Mouse (Mus musculus) E14TG2a.4 (cell line): ENCODE measurements around the gene Vps4b.

Experiments
- H3K27me3 ChIP-seq: 2 replicates; pipeline ENCODE4 v1.6.1; 2014; ENCODE audit warnings: low read length, control low read depth; ENCODE audit not compliant: insufficient read depth
- H3K36me3 ChIP-seq: 2 replicates; pipeline ENCODE4 v1.6.1; 2014; ENCODE audit warnings: low read length, control low read depth; ENCODE audit not compliant: insufficient read depth
- H3K4me1 ChIP-seq: replicated peaks from 2 replicates; pipeline ENCODE4 v1.6.1; 2014; ENCODE audit warnings: low read depth, low read length, control low read depth
- H3K4me3 ChIP-seq: replicated peaks from 2 replicates; pipeline ENCODE4 v1.5.1; 2014; ENCODE audit warnings: mild to moderate bottlenecking, low read length
- H3K9me3 ChIP-seq: 2 replicates; pipeline ENCODE4 v1.6.1; 2014; ENCODE audit warnings: low read length, control low read depth
- CTCF ChIP-seq: conservative IDR thresholded peaks from 2 replicates; pipeline ENCODE4 v1.5.1; 2014; ENCODE audit warnings: low read length
- NANOG ChIP-seq: IDR thresholded peaks from 2 replicates; pipeline ENCODE4 v1.6.1; 2014; ENCODE audit warnings: borderline replicate concordance, low read length, mixed read lengths
- POU5F1 ChIP-seq: IDR thresholded peaks from 2 replicates; pipeline ENCODE4 v1.6.1; 2014; ENCODE audit warnings: low read length, borderline replicate concordance

Gene Vps4b

GRCm38 (mm10) chr1:106796987-106797779 lies 655 bp upstream of the Vps4b start:
- Histone ChIP-seq H3K27me3 (no peaks in the 10 kb centered on the region), H3K9me3 (peaks cover 3% of the 10 kb centered on the region; the same call in 1 of the 2 replicates), H3K4me1 (peaks cover 25% of the 10 kb centered on the region), H3K4me3 (peak overlapping the region; percentile 97), H3K36me3 (peaks cover 8% of the 10 kb centered on the region; the same call in 1 of the 2 replicates)
- no peak for TF ChIP-seq CTCF
- TF ChIP-seq NANOG: no peak
- TF ChIP-seq POU5F1: no peak

- peaks cover 25% of the 10 kb centered on the region for H3K4me1 ChIP-seq
- no peak for TF ChIP-seq POU5F1
- no peak for TF ChIP-seq CTCF
- no peak for TF ChIP-seq NANOG
- H3K4me3 ChIP-seq: peak overlapping the region; percentile 97
- H3K9me3 ChIP-seq: no peaks in the 10 kb centered on the region
- no peaks in the 10 kb centered on the region for H3K27me3 ChIP-seq
- H3K36me3 ChIP-seq: peaks cover 19% of the 10 kb centered on the region; the same call in 1 of the 2 replicates
These were observed 640 bp downstream of the Vps4b start for GRCm38 (mm10) chr1:106795634-106796541.

GRCm38 (mm10) chr1:106774896-106775295 lies 21.6 kb downstream of the Vps4b start:
- no peak for TF ChIP-seq CTCF
- TF ChIP-seq NANOG: no peak
- no peak for TF ChIP-seq POU5F1
- Histone ChIP-seq H3K36me3 (peaks cover 92% of the 10 kb centered on the region), H3K27me3 (no peaks in the 10 kb centered on the region), H3K4me3 (no peak overlapping the region), H3K9me3 (no peaks in the 10 kb centered on the region), H3K4me1 (no peaks in the 10 kb centered on the region)

- no peaks in the 10 kb centered on the region for H3K27me3 ChIP-seq
- H3K36me3 ChIP-seq: peaks cover 90% of the 10 kb centered on the region
- TF ChIP-seq NANOG (no peak), POU5F1 (no peak), CTCF (no peak)
- H3K4me3 ChIP-seq: no peak overlapping the region
- no peaks in the 10 kb centered on the region for H3K4me1 ChIP-seq
- H3K9me3 ChIP-seq: no peaks in the 10 kb centered on the region
These were observed 22.4 kb downstream of the Vps4b start for GRCm38 (mm10) chr1:106774092-106774491.

GRCm38 (mm10) chr1:106768773-106769172 lies 27.8 kb downstream of the Vps4b start:
- Histone ChIP-seq H3K4me3 (no peak overlapping the region), H3K27me3 (no peaks in the 10 kb centered on the region), H3K9me3 (no peaks in the 10 kb centered on the region), H3K36me3 (peaks cover 81% of the 10 kb centered on the region), H3K4me1 (no peaks in the 10 kb centered on the region)
- TF ChIP-seq NANOG (no peak), CTCF (no peak), POU5F1 (no peak)

- peaks cover 64% of the 10 kb centered on the region for H3K36me3 ChIP-seq
- H3K27me3 ChIP-seq: no peaks in the 10 kb centered on the region
- TF ChIP-seq CTCF (no peak), NANOG (no peak), POU5F1 (no peak)
These were observed 30.8 kb downstream of the Vps4b start for GRCm38 (mm10) chr1:106765771-106766170.

GRCm38 (mm10) chr1:106764846-106765245 lies 31.7 kb downstream of the Vps4b start:
- TF ChIP-seq CTCF (no peak), NANOG (no peak), POU5F1 (no peak)
- Histone ChIP-seq H3K4me3 (no peak overlapping the region), H3K9me3 (no peaks in the 10 kb centered on the region), H3K4me1 (peaks cover 5% of the 10 kb centered on the region; the same call in 1 of the 2 replicates), H3K36me3 (peaks cover 55% of the 10 kb centered on the region), H3K27me3 (no peaks in the 10 kb centered on the region)

More at GRCm38 (mm10) chr1:106765771-106766170, 30.8 kb downstream of the Vps4b start:
- Histone ChIP-seq H3K9me3 (no peaks in the 10 kb centered on the region), H3K4me1 (no peaks in the 10 kb centered on the region), H3K4me3 (no peak overlapping the region)

- TF ChIP-seq CTCF (no peak), POU5F1 (no peak), NANOG (no peak)
- no peaks in the 10 kb centered on the region for H3K27me3 ChIP-seq
These were observed 32.2 kb downstream of the Vps4b start for GRCm38 (mm10) chr1:106764281-106764680.

More at GRCm38 (mm10) chr1:106764281-106764680, 32.2 kb downstream of the Vps4b start:
- Histone ChIP-seq H3K9me3 (no peaks in the 10 kb centered on the region), H3K36me3 (peaks cover 52% of the 10 kb centered on the region), H3K4me1 (peaks cover 5% of the 10 kb centered on the region; the same call in 1 of the 2 replicates), H3K4me3 (no peak overlapping the region)
